Mouse (Mus musculus) lung, postnatal 4 days (tissue): Measurements from ENCODE around the gene Esx1.

Source experiments
- DNase-seq, 2 experiments: peaks; one replicate each; pipeline ENCODE4 v3.0.0; 2021

The Esx1 gene

GRCm38 (mm10) chrX:137121718-137122117 is at the start of gene Esx1:
Gene Esx1, minus strand, starts transcription at chrX:137122083.
- DNase-seq = no peak

DNA sequence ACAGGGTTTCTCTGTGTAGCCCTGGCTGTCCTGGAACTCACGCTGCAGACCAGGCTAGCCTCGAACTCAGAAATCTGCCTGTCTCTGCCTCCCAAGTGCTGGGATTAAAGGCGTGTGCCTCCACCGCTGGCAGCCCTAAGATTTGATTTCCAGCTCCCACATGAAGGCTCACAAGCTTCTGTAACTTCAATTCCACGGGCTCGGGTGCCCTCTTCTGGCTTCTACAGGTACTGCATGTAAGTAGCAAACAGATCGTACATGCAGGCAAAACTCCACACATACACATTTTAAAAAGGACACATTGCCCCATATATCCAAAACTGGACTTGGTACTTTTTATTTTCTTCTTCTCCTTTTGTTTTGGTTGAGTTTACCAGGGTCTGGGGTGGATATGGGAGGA is 48.1 kb upstream of the Esx1 start:
- no peak for DNase-seq

DNA sequence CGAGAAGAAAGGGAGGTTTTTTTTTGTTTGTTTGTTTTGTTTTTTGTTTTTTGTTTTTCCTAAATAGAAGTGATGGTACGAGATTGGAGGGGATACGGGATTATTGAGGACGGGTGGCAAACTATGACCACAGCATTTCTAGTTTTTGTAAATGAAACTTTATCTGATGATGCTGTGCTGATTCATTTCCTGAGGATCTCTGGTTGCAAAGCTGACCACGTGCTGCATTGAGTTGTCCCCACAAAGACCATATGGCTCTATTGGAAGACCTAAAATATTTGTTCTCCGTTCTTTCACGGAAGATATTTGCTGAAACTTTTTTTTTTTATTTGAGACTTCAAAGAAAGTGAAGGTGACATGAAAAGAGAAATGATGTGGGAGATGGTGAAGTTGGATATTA is 45.8 kb upstream of the Esx1 start:
- no peak for DNase-seq

GRCm38 (mm10) chrX:137165621-137166020 is 43.7 kb upstream of the Esx1 start:
- DNase-seq = no peak

GRCm38 (mm10) chrX:137162700-137163099 is 40.8 kb upstream of the Esx1 start:
- DNase-seq = no peak

DNA sequence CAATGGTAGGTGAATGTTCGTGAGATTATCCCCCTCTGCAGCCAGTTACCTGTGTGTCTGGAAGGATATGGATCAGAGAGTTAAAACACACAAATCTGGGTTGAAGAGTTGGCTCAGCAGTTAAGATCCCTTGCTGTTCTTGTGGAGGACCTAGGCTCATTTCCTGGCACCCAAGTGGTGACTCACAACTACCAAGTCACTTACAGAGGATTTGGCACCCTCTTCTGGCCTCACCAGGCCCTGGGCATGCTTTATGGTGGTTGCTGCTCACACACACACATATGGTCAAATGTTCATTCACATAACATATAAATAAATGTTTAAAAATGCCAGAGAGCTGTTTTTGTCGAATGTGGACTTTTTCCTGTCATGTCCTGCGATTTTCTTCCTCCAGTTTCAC is 39.1 kb upstream of the Esx1 start:
- DNase-seq = no peak

- no peak for DNase-seq
These were observed 27.2 kb upstream of the Esx1 start for GRCm38 (mm10) chrX:137149050-137149449.

DNA sequence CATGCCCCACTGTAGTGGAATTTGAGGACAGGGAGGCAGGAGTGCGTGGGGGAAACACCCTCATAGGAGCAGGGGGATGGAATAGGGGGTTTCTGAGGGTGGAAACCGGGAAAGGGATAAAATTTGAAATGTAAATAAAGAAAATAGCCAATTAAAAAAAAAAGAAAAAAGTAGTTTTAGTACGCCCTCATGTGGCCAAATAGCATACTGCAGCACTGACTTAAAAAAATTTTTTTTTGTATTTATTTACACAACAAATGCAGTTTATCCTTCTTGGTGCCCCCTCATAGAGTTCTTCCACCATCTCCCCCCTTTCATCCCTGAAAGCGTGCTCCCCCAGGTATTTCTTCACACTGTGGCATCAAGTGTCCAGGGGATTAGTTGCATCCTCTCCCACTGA is 22.8 kb upstream of the Esx1 start:
- no peak for DNase-seq

DNA sequence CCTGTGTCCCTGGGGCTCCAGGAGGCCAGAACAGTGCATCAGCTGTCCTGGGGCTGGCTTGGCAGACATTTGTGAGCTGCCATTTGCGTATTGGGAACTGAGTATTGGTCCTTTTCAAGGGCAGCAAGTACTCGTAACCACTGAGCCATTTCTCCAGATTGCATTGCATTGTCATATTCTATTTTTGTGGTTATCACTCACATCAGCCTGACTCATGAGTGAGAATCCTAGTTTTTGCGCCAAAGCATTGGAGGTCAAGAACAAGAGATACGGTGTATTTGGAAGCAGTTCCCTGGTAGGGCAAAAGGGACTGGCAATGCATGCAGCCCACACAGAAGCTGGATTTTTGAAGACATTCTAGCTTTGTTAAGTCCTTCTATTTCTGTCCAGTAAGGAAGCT is 21.8 kb upstream of the Esx1 start:
- DNase-seq = no peak

GRCm38 (mm10) chrX:137142546-137142945 is 20.7 kb upstream of the Esx1 start:
- DNase-seq = no peak

GRCm38 (mm10) chrX:137141669-137142068 is 19.8 kb upstream of the Esx1 start:
- DNase-seq = peak in 1 of 2 experiments; percentile 55

DNA sequence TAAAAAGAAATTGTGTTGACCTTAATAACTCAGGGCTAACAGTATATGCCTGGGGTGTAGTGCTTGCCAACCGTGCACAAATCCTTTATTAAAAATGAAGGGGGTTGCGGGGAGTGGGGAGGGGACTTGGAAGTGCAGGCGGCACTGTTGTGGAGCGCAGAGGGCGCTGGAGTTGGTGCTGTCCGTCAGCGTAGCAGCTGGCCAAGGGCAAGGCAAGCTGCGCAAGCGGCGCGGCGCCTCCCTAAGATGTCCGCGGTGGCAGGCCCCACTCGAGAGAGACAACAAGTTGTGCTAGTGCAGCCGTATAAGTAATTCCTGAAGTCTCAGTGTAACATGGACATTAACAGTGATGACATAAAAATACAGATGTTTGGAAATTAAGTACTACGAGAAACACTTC is 5.7 kb upstream of the Esx1 start:
- no peak for DNase-seq

- DNase-seq = no peak
These were observed 2.0 kb downstream of the Esx1 start for GRCm38 (mm10) chrX:137119675-137120423.

DNA sequence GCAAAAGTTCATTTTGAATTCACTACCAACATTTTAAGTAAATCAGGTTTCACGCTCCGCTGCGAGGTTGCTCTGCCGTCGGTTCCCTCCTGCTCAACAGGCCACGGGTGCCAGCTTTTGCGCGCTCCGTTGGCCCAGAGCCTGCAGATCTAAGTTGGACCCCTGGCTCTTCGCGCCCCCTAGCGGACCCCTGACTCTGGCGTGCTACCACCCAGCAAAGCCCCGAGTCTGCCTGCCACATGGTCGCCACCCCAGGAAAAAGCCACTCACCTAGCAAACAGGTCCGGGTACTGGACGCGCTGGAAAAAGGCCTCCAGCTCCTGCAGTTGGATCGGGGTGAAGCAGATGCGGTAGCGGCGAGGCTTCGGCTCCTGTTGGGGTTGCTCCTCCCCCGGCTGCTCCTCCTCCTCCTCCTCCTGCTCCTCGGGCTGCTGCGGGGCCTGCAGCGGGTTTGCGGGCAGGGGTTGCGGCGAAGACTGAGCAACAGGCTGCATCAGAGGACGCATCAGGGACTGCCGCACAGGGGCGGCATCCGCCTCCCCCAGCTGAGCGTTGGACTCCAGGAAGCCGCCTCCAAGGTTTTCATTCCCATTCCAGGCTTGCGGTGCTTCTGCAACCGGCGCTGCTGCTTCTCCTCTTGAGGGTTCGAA is 3.7 kb downstream of the Esx1 start:
- peak; percentile 52 to 55 for DNase-seq

DNA sequence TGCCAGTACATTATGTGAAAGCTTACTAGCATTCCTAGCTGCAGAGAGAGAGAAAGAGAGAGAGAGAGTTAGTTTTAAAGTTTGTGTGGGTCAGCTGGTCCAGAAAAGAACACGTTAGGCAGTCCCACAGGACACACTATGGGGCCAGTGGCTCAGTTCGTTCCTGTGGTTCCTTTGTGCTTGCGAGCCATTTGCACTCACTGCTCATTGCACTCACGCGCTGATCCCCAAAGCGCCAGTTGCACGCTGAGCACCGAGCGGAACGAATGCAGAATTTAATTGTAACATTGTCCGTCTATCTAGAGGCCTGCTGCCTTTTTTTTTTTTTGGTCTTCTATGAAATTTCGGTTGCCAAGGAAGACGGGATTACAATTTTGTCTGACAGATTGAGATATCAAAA is 15.4 kb downstream of the Esx1 start:
- DNase-seq = no peak

DNA sequence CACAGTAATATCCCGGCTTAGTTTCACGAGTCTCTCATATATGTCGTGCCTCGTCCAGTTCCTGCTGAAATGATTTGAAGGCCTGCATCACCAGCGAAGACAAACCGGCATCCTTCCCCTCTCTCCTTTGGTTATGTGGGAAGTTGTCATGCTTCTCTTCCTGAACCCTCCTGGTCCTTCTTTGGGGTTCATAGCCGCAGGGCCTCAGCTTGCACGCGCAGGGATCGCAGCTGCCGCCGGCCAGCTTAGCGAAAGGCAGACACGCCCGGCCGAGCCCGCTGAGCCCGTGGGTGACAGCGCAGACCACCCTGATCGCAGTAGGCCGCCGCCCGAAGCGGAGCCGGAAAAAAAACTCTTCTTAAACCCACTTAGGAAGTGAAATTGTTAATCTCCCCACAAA is 17.4 kb downstream of the Esx1 start:
- DNase-seq = no peak
